Mouse (Mus musculus): ENCODE results near the gene Smndc1.
A peak's percentile ranks its signal among the peaks of the same experiment; 100 is the strongest.

Smndc1 gene

GRCm38 (mm10) chr19:53390495-53391007 is at the start of gene Smndc1:
Smndc1 (minus strand) TSS chr19:53390578.
- peak; percentile 98 to 99 for DNase-seq (ENCODE audit: low spot score in 2 of 2)

- DNase-seq (ENCODE audit: low spot score in 2 of 2) = no peak
These were observed 49.0 kb upstream of the Smndc1 start for GRCm38 (mm10) chr19:53439340-53439739.

- DNase-seq (ENCODE audit: low spot score in 2 of 2) = no peak
These were observed 47.6 kb upstream of the Smndc1 start for GRCm38 (mm10) chr19:53437991-53438390.

- DNase-seq (ENCODE audit: low spot score in 2 of 2) = no peak
These were observed 47.1 kb upstream of the Smndc1 start for GRCm38 (mm10) chr19:53437311-53437958.

- DNase-seq (ENCODE audit: low spot score in 2 of 2) = peak in 1 of 2 experiments; percentile 46
These were observed 43.7 kb upstream of the Smndc1 start for GRCm38 (mm10) chr19:53433949-53434689.

- no peak for DNase-seq (ENCODE audit: low spot score in 2 of 2)
These were observed 40.6 kb upstream of the Smndc1 start for GRCm38 (mm10) chr19:53431003-53431402.

- DNase-seq (ENCODE audit: low spot score in 2 of 2) = no peak
These were observed 40.0 kb upstream of the Smndc1 start for GRCm38 (mm10) chr19:53430356-53430755.

- DNase-seq (ENCODE audit: low spot score in 2 of 2) = no peak
These were observed 37.4 kb upstream of the Smndc1 start for GRCm38 (mm10) chr19:53427817-53428216.

GRCm38 (mm10) chr19:53427346-53427745 is 37.0 kb upstream of the Smndc1 start:
- DNase-seq (ENCODE audit: low spot score in 2 of 2) = no peak

DNA sequence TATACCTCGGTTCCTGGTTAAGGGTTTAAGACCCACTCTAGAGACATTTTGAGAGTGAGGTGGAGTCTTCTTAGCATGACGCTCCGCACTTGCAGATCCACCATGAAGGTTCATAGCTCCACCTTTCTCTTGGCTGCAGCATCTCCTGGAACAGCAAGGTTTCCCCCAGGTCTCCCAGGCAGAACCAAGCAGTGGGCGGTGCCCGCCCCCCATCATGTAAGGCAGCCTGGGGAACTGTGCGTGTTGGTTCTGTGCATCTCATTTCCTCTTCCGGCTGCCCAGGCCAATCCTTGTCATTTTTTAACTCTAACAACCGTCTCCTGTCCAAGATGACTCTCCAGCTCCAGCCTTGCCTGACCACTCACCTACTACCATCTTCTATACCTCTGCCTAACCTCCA is 35.4 kb upstream of the Smndc1 start:
- no peak for DNase-seq (ENCODE audit: low spot score in 2 of 2)

DNA sequence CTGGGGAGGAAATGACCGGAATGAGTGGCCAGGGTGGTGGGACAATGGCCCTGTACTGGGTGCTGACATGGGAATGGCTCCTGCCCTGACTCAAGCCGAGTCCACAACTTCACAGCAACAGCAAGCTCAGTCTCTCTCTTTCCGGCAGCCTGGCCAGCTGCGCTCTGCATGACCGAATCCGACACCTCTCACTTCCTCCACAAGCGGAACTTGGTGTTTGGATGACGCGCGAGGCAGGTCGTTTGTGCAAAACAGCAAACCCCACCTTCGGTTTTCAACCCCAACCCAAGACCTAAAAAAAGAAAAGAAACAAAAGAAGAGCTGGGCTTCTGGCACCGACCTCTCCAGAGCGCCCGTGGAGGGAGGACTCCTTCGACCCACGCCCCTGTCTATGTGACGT is 34.3 kb upstream of the Smndc1 start:
- peak; percentile 73 to 83 for DNase-seq (ENCODE audit: low spot score in 2 of 2)

DNA sequence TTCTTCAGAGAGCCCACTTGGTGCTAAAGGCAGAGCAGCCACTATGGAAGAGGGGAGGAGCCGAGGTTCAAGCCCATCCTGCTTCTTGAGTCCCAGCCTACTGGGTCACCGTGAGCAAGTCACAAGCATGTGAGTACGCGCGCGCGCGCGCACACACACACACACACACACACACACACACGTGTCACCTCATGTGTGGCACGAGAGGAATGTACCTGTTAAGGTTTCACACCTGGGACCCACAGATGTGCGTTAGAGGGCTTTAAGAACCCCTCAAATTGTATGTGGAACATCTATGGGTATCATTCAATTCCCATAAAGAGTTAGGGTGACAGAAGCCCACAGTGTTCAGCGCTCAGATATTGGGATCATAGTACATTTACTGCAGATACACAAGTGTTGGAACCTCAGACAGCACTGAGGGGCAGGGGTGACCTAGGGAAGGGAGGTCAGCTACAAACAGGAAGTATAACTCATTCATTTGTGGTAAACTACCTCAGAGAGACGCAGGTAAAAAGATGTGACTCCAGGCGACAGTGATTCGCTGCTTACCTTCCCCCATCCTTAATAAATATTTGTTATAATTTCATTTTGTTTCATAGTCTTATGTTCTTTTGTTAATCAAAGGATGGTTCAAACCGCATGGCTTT is 33.6 kb upstream of the Smndc1 start:
- no peak for DNase-seq (ENCODE audit: low spot score in 2 of 2)

GRCm38 (mm10) chr19:53423341-53423753 is 33.0 kb upstream of the Smndc1 start:
- DNase-seq (ENCODE audit: low spot score in 2 of 2) = peak; percentile 74 to 83

DNA sequence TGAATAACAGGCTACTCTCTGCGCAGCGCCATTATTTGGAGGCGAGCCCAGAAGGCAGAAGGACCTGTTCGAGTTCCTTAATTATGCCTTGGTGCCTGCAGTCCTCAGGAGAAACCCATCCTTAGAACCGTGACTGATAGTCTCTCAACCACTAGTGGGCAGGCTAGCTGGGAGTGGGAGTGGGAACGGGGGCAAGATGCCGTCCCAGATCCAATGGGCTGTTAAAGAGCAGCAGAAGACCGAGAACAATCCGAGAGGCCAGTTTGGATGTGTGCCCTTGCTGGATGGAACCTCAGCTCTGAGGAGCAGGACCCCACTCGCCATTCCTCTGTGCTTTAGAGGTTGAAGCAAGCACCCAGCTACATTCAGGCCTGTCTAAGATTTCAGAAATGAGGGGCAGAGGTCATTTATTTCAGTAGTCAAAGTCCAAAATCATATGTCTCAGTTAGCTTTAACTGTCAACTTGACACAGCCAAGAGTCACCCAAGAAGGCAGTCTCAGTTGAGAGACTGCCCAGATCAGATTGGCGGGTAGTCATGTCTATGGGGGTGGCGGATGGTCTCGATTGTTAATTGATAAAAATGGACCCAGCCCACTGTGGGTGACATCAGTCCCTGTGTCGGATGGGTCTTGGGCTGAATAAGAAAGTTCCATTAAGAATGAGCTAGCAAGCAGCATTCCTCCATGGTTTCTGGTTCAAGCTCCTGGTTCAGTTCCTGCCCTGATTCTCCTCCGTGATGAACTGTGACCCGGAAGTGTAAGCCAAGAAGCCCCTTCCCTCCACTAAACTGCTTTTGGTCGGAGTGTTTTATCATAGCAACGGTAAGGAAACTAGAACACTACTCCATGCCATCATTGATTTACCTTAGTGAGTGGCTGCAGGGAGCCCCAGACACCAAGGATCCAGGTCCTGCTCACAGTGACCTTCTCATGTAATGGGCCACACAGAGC is 32.3 kb upstream of the Smndc1 start:
- no peak for DNase-seq (ENCODE audit: low spot score in 2 of 2)

GRCm38 (mm10) chr19:53421583-53422188 is 31.3 kb upstream of the Smndc1 start:
- DNase-seq (ENCODE audit: low spot score in 2 of 2) = no peak

DNA sequence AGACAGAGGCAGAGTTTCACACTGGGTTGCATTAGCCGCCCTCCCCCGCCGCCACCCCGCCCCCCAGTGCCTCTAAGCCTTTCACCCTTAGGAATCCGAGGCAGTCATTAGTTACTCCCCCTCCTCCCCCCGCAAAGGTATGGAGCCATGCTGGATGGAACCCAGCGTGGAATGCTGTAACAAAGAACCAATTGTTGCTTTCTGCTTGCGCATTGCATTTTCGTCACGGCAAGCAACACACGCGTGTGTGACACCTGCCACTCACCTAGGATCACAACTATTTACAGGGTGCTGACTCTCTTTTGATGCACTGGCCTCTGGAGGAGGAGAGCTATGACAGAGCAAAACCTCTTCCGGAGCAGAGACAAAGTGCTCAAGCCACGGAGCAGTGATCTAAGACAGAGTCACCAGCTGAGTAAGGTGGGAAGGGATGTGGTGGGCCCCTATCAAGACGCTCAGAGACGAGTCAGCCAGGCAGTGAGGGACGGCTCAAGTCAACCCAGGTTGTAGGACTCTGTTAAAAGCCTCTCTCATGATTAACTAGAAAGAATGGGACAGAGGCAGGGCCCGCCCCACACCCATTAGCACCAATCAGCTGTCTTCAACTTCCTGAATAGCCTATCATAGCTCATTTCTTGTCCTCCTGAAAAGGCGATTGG is 30.7 kb upstream of the Smndc1 start:
- DNase-seq (ENCODE audit: low spot score in 2 of 2) = peak; percentile 67 to 76

- DNase-seq (ENCODE audit: low spot score in 2 of 2) = peak; percentile 70 to 86
These were observed 29.5 kb upstream of the Smndc1 start for GRCm38 (mm10) chr19:53419834-53420233.

DNA sequence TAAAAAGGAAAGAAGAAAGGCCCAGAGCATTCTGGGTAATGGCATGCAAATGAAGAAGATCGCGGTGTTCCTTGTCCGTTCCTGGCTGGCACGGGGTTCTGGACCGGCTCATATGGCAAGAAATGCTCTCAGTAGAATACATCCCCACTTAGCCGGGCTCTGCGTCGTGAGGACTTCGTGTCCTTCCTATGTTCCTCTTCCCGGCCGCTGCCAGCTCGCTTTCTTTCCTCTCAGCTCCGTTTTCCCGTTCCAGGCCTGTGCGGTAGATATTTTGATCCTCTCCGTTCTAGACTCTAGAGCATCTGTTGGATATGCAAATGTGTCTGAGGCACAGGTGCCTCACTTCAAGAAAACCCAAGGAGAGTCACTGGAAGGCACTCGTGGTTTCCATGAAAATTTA is 24.8 kb upstream of the Smndc1 start:
- no peak for DNase-seq (ENCODE audit: low spot score in 2 of 2)

- DNase-seq (ENCODE audit: low spot score in 2 of 2) = no peak
These were observed 24.3 kb upstream of the Smndc1 start for GRCm38 (mm10) chr19:53414650-53415049.

DNA sequence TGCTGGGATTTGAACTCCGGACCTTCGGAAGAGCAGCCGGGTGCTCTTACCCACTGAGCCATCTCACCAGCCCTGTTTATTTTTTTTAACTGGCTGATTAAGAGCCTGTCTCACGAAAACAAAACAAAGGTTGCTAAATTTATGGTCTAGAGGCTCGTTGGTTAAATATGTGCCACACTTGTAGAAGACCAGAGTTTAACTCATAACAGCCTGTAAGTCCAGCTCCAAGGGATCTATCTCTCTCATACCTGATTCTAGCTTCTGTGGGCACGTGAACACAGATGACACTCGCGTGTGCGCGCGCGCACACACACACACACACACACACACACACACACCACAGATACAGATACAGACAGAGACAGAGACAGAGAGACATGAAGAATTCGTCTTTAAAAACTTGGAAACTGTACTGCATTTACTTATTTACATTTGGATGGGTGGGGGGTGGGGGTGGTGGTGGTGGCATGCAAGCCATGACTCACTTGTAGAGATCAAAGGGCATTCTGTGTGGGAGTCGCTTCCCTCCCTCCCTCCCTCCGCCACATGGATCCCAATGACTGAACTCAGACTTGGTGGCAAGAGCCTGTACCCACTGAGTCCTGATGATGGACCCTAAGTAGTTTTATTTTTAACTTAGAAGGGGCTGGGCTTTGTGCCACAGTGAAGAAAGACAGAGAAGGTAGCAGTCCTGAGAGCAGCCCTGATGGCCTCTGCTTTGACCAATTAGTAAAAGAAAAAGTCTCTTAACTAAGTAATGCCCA is 23.4 kb upstream of the Smndc1 start:
- no peak for DNase-seq (ENCODE audit: low spot score in 2 of 2)

Measured in spleen, postnatal 4 days (tissue).